Mouse (Mus musculus) lung, postnatal 36 days (tissue): ENCODE measurements around the gene 1700021F05Rik.
"Not testable (repeated sequence)": the region's sequence is repeated elsewhere in the genome, so short reads cannot be mapped to it uniquely, and the experiment has no call there.

ENCODE experiments used
- DNase-seq: peaks from one replicate; pipeline ENCODE4 v3.0.0; 2022; ENCODE audit warnings: mixed read lengths

Gene 1700021F05Rik

DNA sequence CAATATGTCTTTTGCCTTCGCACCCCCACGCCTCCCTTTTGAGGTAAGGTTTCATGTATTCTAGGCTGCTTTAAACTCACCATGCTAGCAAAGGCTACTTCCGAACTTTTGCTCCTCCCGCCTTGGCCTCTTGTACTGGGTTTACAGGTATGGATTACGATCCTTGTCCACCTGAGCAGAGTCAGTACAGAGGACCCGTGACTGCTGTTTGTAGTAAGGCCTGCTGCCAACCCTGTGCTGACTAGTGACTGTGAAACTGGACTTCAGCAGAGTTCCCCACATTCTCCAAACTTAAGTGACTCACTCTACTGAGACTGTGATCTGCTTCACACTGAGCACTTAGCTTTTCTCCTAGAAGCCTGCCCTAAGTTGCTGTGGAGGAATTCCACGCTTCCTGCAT lies 3.1 kb downstream of the 1700021F05Rik start:
- no peak for DNase-seq

DNA sequence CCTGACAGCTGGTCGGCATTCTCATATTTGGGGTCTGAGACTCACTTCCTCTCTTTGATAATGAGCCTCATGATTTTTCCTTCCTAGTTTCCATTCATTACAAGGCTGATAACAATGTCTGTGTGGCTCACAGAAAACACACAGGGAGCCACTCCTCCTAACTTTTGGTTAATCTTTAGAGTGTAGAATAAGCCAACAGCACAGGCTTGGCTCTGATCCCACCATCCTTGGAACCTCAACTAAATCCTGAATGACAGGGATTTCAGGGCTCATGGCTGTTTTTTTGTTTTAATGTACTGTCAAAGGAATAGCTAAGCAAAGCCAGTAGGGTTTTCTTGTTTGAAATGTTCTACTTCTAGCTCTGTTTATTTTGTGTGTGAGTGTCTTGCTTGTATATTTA lies 6.4 kb downstream of the 1700021F05Rik start:
- no peak for DNase-seq

DNA sequence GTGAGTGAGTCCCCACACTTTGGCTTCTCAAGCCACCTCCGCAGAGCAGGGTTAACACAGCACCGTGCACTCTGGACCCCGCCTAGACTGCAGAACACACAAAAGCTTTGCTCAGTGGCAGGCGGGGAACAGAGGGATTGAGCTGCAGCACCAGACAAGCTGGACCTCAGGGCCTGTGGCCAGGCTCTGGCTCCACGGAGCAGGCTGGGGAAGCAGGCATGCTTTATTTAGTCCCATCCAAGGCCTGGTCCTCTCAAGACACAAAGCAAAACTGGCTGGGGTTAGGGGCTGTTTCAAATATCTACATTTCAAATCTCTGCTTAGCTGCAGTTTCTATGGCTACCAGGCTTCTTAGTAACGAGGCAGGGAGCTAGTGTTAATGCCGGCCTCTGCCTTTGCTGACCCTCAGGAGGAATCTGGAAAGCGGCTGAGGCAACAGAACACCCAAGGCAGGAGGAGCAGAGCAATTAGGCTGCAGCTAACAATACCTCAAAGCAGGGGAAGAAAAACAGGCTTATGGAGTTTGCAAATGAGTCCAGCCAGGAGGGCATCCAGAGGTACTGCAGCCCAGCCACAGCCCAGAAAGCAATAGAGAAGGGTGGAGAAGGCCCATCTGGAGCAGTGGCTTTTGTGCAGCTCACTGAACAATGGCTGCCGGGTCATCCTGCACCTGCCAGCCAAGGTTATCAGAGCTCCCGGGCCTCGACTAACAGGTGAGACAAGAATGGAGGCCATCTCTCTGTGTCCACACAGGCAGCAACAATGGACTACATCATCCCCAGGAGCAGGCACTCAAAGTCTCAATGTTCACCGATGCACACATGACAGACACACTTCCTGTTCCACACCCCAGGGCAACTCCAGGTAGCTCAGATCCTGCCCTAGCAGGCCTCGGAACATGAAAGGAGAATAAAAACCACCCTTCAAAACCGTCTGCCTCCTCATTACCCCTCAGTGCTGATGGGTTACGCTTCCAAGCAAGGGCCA lies 13.2 kb downstream of the 1700021F05Rik start:
- DNase-seq, result no peak

DNA sequence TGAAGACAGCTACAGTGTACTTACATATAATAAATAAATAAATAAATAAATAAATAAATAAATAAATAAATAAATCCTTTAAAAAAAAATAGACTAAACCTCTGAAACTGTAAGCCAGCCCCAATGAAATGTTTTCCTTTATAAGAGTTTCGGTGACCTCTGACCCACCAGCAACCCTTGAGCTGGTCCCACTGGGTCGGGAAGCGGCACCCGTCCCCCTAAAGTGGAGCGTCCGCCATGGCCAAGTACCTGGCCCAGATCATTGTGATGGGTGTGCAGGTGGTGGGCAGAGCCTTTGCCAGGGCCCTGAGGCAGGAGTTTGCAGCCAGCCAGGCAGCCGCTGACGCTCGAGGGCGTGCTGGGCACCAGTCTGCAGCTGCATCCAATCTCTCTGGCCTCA lies 16.9 kb downstream of the 1700021F05Rik start, which contains the start of gene Gm9803:
Gm9803 (plus strand) TSS at position 154 of the 400 bp plus-strand sequence.
- not testable (repeated sequence) for DNase-seq

DNA sequence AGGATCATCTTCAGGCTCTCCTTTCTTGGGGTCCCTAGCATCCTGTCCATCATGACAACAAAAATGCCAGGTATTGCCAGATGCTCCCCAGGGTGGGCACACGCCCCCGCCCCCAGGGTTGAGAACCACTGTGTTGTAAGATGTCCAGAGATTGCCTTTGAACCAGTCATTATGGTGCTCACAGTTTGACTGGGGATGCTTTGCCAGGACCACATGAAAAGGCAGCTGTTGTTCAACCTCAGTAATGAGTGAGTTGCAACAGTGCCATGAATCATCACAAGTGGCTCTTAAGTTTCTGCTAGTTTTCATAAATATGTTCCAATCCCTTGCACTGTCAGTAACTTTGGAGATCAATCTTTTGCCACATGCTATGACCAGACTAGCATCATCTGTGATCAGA lies 20.8 kb downstream of the 1700021F05Rik start:
- peak; percentile 37 for DNase-seq

DNA sequence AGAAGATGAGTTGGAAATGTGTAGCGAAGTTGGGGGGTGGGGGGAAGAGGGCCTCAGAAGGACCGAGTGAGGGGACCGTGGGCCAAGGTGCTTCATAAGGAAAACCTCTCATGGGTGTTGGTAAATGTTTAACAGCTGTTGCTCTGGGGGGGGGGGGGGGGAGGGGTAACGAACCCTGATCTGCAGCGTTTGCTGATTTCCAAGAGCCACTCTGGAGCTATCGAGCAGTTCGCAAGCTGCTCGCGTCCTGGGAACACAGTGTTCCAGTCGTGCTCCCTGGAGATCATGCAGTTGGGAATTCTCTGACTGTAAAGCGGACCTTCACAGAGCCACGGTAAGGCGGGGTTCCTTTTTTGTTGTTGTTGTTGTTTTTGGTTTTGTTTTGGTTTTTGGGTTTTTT lies 22.4 kb downstream of the 1700021F05Rik start:
- peak; percentile 59 for DNase-seq

DNA sequence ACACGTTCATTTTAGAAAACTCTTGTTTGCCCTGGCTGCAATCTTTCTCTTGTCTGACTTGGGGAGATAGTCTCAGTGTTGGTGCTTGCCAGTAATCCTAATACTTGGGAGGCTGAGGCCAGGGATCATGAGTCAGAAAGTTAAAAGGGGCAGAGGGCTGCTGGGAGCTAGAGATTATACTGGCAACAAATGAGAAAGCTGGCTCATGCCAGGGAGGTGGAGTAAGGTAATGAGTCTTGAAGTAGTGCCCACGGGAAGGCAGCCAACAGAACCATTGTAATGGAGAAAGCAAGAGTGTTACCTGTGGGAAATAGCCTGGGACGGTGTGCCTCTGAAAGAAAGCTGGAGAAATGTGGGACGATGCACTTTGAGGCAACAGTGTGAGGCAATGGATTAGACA lies 23.0 kb downstream of the 1700021F05Rik start:
- peak; percentile 85 for DNase-seq

DNA sequence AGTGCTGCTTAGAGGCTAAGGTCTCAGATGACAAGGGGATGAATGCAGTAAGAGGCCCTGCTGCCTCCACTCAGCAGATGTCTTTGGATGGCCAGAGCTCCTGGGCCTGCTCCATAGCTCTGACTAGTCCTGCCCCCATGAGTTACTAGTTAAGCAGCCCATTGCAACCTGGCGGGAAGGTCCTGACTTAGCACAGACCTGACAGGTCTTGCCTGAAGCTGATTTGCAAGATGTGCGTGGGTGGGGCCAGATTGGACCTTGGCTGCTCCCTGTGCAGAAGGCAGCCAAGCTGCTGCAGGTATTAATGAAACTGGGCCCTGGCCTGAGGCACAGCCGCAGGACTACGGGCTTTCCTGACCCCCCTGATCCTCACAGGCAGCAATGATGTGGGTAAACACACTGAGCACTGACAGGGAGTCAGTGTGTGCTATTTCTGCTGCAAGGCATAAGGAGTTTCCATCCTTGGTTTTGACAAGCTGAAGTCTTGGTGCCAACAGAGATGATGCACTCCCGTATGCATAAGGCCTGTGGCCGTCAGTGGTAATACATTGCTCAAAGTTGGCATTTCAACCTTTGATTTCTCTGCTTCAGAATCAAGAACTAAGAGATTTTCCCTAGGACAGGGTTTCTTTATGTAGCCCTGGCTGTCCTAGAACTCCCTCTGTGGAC lies 23.7 kb downstream of the 1700021F05Rik start:
- no peak for DNase-seq

DNA sequence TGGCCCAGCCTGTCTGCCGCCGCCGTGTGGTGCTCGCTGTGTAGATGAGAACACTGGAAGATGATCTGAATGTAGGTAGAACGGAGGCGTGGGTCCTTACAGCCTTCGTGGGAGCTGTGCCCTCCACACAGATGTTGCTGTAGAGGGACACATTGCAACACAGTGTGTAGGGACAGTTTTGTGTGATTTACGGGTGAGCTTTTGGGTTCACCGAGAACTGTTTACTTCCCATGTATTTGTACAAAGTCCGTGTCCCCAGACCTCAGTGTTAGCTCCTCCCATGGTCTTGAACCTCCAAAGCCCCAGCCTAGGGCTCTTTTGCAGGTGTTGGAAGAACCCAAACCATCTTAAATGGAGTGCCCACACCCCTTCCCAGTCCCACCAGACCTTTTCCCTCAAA lies 27.8 kb downstream of the 1700021F05Rik start:
- no peak for DNase-seq

DNA sequence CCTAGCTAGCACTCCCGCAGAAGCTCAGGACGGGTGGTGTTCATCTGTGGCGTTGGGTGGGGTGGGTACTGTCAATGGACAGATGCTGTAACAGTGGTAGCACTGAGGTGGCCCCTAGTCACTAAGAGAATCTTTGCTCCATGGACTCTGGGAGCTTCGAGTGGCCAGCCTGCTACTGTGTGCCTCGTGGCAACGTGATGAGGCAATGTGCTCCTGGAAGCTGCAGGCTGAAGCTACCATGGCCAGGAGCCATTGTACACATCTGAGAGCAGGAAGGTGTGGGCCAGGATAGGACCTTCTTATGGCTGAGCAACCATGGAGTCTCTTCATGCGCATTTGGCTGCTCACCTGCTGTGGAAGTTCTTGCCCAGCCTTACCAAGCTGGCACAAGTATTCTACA lies 31.6 kb downstream of the 1700021F05Rik start:
- DNase-seq, result no peak

DNA sequence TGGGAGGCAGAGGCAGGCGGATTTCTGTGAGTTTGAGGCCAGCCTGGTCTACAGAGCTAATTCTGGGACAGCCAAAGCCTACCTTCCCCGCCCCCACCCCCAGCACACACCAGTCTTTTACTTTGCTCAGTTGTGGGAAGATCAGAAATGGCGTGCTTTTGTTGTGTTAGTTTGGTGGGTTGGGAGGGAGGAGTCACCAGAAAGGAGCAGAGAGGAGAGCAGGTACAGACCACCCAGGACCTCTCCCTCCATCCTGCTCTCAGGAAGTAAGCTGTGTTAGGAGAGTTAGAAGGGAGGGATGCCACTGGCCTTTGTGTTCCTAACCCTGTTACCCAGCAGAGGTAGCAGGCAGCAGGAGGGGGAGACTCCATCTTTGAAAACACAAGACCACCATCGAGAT lies 33.7 kb downstream of the 1700021F05Rik start:
- DNase-seq, result no peak

DNA sequence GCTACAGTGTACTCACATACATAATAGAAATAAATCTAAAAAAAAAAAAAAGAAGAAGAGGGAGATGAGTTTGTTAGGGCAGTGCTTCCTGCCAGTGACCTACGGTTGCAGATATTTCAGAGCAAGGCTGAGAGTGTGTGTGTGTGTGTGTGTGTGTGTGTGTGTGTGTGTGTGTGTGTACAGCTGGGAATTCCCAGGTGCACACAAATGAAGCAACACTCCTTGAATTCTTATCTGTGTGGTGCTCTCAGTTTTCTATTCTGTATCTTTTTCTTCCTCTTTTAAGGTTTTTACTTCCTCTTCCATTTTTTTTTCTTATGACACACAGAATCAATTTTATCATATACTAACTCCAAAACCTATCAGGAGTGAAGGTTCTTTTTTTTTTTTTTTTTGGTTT lies 36.5 kb downstream of the 1700021F05Rik start:
- DNase-seq, result no peak

DNA sequence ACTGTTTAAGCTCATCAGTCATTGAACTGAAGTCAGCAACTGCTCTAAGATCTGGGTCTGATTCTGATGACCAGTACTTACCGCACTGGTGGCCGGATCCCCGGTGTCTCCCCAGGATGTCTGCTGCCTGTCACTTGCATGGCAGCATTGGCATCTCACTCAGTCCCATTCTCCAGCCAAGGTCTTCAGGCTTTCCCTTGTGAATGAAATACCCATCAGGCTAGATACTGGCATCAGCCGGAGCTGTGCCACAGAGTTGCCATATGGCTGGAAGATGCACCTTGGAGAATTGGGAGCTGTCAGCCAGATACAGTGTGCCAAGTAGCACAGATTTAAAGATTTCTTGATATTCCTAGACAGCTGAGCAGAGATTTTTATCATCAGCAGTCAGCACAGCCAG lies 38.2 kb downstream of the 1700021F05Rik start:
- no peak for DNase-seq

DNA sequence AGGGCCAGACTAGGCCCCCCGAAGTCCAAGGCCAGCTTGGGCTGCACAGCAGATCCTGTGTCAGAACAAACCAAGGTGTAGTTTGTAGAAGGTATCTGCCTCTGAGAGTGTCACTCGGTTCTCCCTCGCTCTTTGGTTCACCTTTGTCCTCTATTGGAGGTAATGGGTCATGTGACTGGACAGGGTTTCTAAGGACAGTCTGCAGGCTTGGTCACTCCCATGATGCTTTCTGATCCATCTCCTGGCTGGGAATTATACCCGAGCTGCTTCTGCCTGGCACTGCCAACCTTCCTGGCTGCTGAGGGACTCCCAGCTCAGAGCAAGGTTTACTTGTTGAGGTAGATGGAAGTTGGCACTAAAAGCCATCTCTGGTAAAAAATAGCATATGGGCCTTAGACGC lies 49.9 kb downstream of the 1700021F05Rik start:
- DNase-seq, result no peak

DNA sequence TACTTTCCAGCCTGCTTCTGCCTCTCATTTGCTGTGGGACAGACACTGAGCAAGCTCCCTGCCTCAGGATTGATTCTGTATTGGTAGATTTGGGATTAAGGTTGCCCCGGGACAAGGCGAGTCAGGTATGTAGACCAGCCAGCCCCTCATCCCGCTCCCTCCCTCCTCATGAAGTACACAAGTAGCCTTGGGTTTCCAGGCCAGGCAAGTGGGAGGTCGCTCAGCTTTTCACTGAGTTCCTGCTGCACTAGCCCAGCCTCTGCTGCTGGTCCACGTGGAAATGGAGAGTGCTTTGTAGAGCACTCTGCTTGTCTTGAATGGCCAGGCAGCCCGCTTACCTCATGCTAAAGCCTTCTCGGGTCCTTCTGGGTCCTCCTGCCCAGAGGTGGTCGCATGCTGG lies 50.8 kb downstream of the 1700021F05Rik start:
- peak; percentile 15 for DNase-seq

DNA sequence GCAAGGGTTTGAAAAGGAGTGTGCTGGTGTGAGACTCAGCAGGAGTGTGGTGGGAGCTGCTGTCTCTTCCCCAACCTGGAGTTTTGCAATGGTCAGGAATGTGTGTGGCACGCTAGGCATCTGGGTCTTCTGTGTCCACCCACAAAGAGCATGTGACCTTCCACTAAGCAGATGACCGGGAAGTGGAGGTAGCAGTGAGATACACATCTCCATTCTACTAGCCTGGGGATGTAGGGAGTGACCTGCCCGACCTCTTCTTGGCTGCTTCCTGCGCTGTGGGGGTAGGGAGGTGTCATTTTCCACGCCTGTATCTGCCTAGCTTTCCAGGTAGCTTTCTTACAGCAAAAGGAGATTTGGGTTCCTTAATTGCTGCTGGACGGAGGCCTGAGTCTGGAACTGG lies 51.2 kb downstream of the 1700021F05Rik start:
- peak; percentile 30 for DNase-seq

DNA sequence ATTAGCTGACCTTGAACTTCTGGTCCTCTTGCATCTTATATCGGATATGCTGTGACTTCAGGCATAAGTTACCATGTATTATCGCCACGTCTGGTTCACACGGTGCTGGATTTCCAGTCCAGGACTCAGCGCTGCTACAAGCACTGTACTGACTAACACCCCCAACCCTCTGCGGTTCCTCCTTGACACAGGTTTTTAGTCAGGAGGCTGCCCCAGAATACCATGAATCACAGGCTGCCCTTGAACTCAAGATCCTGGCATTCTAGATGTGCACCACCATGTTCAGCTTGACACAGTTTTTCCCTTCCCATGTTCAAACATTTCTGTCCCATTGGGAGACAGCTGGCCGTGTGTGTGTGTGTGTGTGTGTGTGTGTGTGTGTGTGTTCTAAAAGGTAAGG lies 51.7 kb downstream of the 1700021F05Rik start:
- no peak for DNase-seq

DNA sequence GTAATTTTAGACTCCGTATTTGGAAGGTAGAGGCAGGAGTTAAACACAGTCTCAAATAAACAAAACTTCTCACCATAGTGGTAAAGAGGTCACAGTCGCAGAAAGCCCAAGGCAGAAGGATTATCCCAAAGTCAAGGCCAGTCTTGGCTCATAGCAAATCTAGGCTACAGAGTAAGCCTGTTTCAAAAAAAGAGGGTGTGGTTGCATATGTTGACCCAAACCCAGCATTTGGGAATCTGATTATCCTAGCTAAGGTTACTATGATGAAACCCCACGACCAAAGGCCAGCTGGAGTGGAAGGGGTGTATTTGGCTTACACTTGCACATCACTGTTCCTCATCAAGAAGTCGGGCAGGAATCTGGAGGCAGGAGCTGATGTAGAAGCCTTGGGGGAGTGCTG lies 52.5 kb downstream of the 1700021F05Rik start:
- no peak for DNase-seq

DNA sequence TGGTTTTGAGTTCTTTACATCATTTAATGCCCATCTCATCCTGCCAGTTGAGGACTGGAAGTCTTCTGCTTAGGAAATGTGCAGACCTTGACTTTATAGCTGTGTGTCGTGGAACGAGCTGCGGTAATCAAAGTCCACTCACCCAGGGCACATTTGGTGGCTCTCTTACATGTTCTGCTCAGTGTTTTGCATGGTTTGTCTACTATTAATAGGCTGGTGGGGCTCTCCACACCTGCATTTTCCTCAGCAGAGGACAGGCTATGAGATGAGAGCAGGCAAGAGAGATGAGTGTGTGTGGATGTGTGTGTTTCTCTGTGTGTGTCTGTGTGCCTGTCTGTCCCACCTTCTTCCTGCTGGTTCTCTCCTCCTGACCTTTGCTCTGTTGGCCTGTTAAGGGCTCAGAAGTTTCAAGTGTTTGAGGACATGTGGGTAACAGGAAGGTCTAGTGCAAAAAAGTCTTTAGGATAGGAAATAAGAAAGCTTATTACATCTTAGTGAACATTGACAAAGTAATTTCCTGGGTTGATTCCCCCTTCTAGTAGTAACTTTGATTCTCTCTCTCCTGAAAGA lies 53.3 kb downstream of the 1700021F05Rik start:
- DNase-seq, result no peak

DNA sequence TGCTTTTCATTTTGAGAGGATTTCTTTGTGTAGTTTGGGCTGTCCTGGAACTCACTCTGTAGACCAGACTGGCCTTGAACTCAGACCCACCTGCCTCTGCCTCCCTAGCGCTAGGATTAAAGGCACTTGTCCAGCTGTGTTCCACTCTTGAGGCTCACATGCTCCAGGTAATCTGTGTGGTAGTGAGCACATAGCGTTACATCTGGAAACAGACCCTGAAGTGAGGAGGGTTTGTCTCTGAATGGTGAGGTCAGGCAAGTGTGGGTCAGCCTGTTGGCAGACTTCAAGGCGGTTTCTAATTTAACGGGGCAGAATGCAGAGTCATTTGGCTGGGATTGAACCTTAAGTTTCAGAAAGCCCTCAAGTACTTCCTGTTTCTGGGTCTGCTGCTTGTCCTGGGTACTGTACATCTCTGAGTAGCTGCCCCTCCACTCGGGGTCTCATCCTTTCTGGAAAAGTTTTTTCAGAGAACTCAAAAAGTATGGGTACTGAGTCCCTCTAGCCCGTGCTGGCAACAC lies 55.0 kb downstream of the 1700021F05Rik start:
- DNase-seq, result no peak

DNA sequence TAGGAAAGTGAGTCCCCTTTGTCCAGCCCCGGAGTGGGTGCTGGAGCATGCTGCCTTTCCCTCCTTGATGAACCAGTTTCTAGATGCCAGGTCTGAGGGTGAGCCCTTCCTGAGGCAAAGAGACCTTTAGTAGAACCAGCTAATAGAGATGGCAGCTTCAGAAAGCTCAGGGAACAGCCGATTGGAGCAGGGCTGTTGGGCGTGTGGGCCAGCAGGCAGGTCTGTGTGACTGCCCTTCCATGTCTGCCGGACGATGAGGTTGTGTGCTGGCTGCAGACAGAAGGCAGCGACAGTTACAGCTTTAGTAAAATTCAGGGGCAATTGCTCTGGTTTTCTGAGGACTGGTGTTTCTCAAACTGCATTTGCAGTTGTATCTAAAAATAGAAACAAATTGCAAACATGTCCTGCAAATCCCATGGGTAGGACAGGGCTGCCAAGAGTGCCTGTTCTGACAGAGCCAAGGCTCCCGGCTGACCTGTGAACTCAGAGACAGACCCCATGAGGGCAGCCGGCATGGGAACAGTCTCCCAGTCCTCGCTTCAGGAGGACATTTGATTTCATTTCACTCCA lies 57.3 kb downstream of the 1700021F05Rik start:
- DNase-seq, result peak; percentile 23

DNA sequence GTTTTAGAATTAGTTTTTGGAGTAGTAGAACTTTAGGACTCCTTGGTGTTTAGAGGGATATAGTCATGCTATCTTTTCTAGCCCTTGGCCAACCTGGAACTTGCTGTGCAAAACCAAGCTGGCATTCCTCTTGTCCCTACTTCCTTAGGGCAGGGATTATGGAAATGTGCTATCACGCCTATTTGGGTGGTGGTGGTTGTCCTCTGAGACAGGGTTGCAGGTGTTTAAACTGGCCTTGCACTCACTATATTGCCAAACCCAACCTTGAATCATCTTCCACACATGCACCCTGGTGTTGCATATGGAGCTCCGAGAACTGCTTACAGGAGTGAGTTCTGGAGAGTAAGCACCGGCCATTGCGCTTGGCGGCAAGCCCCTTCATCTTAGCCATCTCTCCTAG lies 58.8 kb downstream of the 1700021F05Rik start:
- no peak for DNase-seq

DNA sequence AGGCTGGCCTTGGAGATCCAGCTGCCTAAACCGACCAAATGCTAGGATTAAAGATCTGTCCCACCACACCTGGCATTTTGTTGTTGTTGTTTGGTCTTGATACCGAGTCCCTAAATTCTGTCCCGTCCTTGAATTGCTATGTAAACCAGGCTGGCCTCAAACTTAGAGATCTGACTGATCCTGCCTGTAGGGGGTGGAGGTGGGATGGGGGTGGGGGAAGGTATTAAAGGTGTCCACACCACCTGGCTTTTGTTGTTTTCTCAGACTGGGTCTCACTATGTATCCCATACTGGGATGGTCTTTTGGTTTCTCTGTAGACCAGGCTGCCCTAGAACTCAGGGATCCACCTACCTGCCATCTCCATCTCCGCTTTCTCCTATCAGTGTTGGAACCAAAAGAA lies 59.6 kb downstream of the 1700021F05Rik start:
- DNase-seq, result no peak
